Mouse (Mus musculus) CH12.LX (cell line): ENCODE results near the gene Galnt14.

Source experiments
- CHD2 ChIP-seq: IDR thresholded peaks from 2 replicates; pipeline ENCODE4 v1.6.1; 2011; ENCODE audit warnings: low read length, improper control_type of control experiment
- CTCF ChIP-seq, 2 experiments: IDR thresholded peaks in 1 of 2; conservative IDR thresholded peaks in 1 of 2; 2 replicates each; pipeline ENCODE4 v1.5.1; 2011 to 2012; ENCODE audit warnings: low read depth in 2 of 2, low read length in 2 of 2, improper control_type of control experiment in 1 of 2, inconsistent platforms in 1 of 2, mild to moderate bottlenecking in 1 of 2, moderate library complexity in 1 of 2
- GABPA ChIP-seq: IDR thresholded peaks from 2 replicates; pipeline ENCODE4 v1.6.1; 2012; ENCODE audit warnings: low read depth, low read length, improper control_type of control experiment, inconsistent platforms; ENCODE audit not compliant: insufficient replicate concordance
- IRF4 ChIP-seq: IDR thresholded peaks from 2 replicates; pipeline ENCODE4 v1.6.1; 2014; ENCODE audit warnings: low read depth, mild to moderate bottlenecking, inconsistent platforms, low read length, improper control_type of control experiment
- MAX ChIP-seq: IDR thresholded peaks from 2 replicates; pipeline ENCODE4 v1.6.1; 2011; ENCODE audit warnings: low read length, improper control_type of control experiment
- MEF2A ChIP-seq: IDR thresholded peaks from 2 replicates; pipeline ENCODE4 v1.6.1; 2014; ENCODE audit warnings: low read depth, mild to moderate bottlenecking, inconsistent platforms, low read length, improper control_type of control experiment, borderline replicate concordance
- PAX5 ChIP-seq: IDR thresholded peaks from 2 replicates; pipeline ENCODE4 v1.6.1; 2012; ENCODE audit warnings: low read length, inconsistent platforms, mixed read lengths
- POLR2A ChIP-seq: IDR thresholded peaks from 2 replicates; pipeline ENCODE4 v1.6.1; 2011; ENCODE audit warnings: low read depth, mild to moderate bottlenecking, improper control_type of control experiment, low read length
- POLR2AphosphoS2 ChIP-seq: IDR thresholded peaks from 2 replicates; pipeline ENCODE4 v1.6.1; 2011; ENCODE audit warnings: low read depth, low read length, improper control_type of control experiment
- RAD21 ChIP-seq: IDR thresholded peaks from 2 replicates; pipeline ENCODE4 v1.6.1; 2011; ENCODE audit warnings: low read depth, mild to moderate bottlenecking, low read length, improper control_type of control experiment, moderate library complexity
- RCOR1 ChIP-seq: conservative IDR thresholded peaks from 2 replicates; pipeline ENCODE4 v1.6.1; 2012; ENCODE audit warnings: low read depth, mild to moderate bottlenecking, inconsistent platforms, low read length, improper control_type of control experiment
- SIN3A ChIP-seq: IDR thresholded peaks from 2 replicates; pipeline ENCODE4 v1.6.1; 2012; ENCODE audit warnings: low read length, improper control_type of control experiment, inconsistent platforms
- TBP ChIP-seq: conservative IDR thresholded peaks from 2 replicates; pipeline ENCODE4 v1.6.1; 2011; ENCODE audit warnings: low read depth, low read length, improper control_type of control experiment
- ZNF384 ChIP-seq: IDR thresholded peaks from 2 replicates; pipeline ENCODE4 v1.6.1; 2012; ENCODE audit warnings: low read depth, low read length, improper control_type of control experiment, inconsistent platforms

DNA sequence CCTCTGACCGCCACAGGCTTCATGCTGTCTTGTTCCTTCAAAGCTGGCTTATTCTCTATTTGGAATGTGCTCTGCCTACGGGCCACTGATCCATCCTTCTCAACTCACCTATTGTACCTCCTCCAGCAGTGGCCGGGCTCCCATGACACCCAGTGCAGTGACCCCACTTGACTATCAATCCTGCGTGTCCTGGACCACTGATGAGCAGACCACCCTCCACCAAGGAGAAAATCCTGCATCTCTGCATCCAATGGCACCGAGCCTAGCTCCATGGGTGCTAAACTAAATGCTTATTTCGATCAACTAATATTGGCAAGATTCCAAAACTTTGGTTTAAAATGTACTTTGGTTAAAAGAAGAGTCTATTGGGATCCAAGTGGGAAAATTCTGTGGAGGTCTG is 1.8 kb downstream of the Galnt14 start:
- TF ChIP-seq POLR2A (no peak), RCOR1 (no peak), TBP (no peak), MEF2A (no peak), GABPA (no peak), CTCF (conservative IDR thresholded peaks at IDR 0.05 in 1 of 2, IDR thresholded peaks at IDR 0.05 in 1 of 2; ENCODE audit: low read depth in 2 of 2, low read length in 2 of 2) (no peak), IRF4 (no peak), RAD21 (no peak), POLR2AphosphoS2 (no peak), CHD2 (no peak), PAX5 (no peak), SIN3A (no peak), ZNF384 (no peak), MAX (no peak)
